In the genomic region with DNA sequence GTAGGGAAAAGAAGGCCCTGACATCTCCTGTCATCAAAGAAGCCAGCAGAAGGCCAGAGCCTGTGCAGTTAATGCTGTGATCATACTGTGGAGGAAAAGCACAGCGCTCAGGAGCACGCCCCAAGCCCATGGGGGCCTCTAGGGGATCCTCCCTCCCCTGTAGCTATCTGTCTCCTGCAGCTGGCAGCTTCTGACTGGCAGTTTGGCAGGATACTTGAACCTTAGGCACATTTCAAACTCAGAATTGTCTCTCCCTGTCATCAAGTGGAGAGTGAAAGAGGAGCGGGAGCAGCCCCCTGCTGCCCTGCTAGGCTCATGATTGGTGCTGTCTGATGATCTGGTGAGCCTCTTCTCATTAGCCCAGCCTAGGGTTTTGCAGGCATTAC, we compare ENCODE assay signal across 8 mouse cellular contexts. TPM values are rescaled to one million over a fixed set of nuclear protein-coding genes. Genes with fewer than 3 reads are reported as not detected.
DNase-seq lines count a peak whose midpoint lies in the region; ATAC-seq and TF ChIP-seq lines count a peak whose summit lies in the region.

No protein-coding gene starts in this region.

- no peaks in the 10 kb centered on the region for H3K36me3 ChIP-seq in embryonic facial prominence, embryonic 13.5 days
- H3K36me3 ChIP-seq in midbrain, embryonic 14.5 days (ENCODE audit: control insufficient read depth, insufficient read depth, low read length), result no peaks in the 10 kb centered on the region

- TF ChIP-seq CTCF in cerebellum, adult 2 months (IDR thresholded peaks at IDR 0.05; ENCODE audit: borderline replicate concordance, insufficient read depth, low read depth, low read length), result no peak

- H3K27ac ChIP-seq in embryonic facial prominence, embryonic 13.5 days, result peak overlapping the region; percentile 33; the same call in 1 of the 2 replicates
- peak overlapping the region; percentile 52 for H3K27ac ChIP-seq in midbrain, embryonic 14.5 days (replicated peaks; ENCODE audit: low read depth, low read length)
- no peak overlapping the region; the same call in 1 of the 2 replicates for H3K27ac ChIP-seq in cerebellum, adult 2 months (ENCODE audit: insufficient read depth, low read length)

- intact Hi-C loops in heart, postnatal 25 days (cut with DNase I), result no loop called here
- intact Hi-C loops in left cerebral cortex, postnatal 10 days (cut with DNase I), result no loop called here

- peaks cover 17% of the 10 kb centered on the region for H3K4me1 ChIP-seq in embryonic facial prominence, embryonic 13.5 days
- peaks cover 10% of the 10 kb centered on the region for H3K4me1 ChIP-seq in midbrain, embryonic 14.5 days (ENCODE audit: control insufficient read depth, insufficient read depth, low read length)
- H3K4me1 ChIP-seq in cerebellum, adult 2 months (ENCODE audit: control insufficient read depth, insufficient read depth, low read length), result peaks cover 10% of the 10 kb centered on the region

- H3K27me3 ChIP-seq in embryonic facial prominence, embryonic 13.5 days, result no peaks in the 10 kb centered on the region
- no peaks in the 10 kb centered on the region for H3K27me3 ChIP-seq in midbrain, embryonic 14.5 days (ENCODE audit: control insufficient read depth, insufficient read depth, low read length)
- H3K27me3 ChIP-seq in cerebellum, adult 2 months (ENCODE audit: control insufficient read depth, insufficient read depth, low read length), result no peaks in the 10 kb centered on the region

- no peaks in the 10 kb centered on the region for H3K9me3 ChIP-seq in embryonic facial prominence, embryonic 13.5 days
- no peaks in the 10 kb centered on the region for H3K9me3 ChIP-seq in midbrain, embryonic 14.5 days (ENCODE audit: control insufficient read depth, low read length)

- DNase-seq in embryo, embryonic 11.5 days (ENCODE audit: low read depth, low spot score), result peak; percentile 11
- no peak for DNase-seq in embryo, embryonic 11 days
- DNase-seq in heart, postnatal 25 days (ENCODE audit: low spot score), result peak; percentile 2
- DNase-seq in midbrain, embryonic 14.5 days, result no peak
- DNase-seq in cerebellum, adult 2 months, result no peak
- DNase-seq in left cerebral cortex, postnatal 10 days (ENCODE audit: extremely low spot score in 1 of 2, low spot score in 2 of 2), result no peak
- no peak for DNase-seq in adrenal gland, postnatal 4 days (ENCODE audit: low spot score in 2 of 2)

- 45% methylated on average over 3 of the region's 3 CpGs for WGBS in embryonic facial prominence, embryonic 13.5 days
- 61% methylated on average over 3 of the region's 3 CpGs for WGBS in midbrain, embryonic 14.5 days
- 79% methylated on average over 3 of the region's 3 CpGs for WGBS in cerebellum, adult 2 months

- no peak for ATAC-seq in embryonic facial prominence, embryonic 13.5 days (ENCODE audit: insufficient number of reproducible peaks, insufficient read depth, low FRiP score, low TSS enrichment, low read depth)
- ATAC-seq in midbrain, embryonic 14.5 days (ENCODE audit: low FRiP score, low TSS enrichment), result no peak

- TF ChIP-seq POLR2A in cerebellum, adult 2 months (IDR thresholded peaks at IDR 0.05; ENCODE audit: borderline replicate concordance, insufficient read depth, low read length), result no peak

- H3K4me2 ChIP-seq in embryonic facial prominence, embryonic 13.5 days, result no peak overlapping the region
- H3K4me2 ChIP-seq in midbrain, embryonic 14.5 days (ENCODE audit: low read length), result no peak overlapping the region

- H3K4me3 ChIP-seq in embryonic facial prominence, embryonic 13.5 days, result no peak overlapping the region
- no peak overlapping the region for H3K4me3 ChIP-seq in midbrain, embryonic 14.5 days (replicated peaks; ENCODE audit: low read depth, low read length)
- H3K4me3 ChIP-seq in cerebellum, adult 2 months (replicated peaks; ENCODE audit: insufficient read depth, low read depth, low read length), result no peak overlapping the region

- peak overlapping the region; percentile 12; the same call in 1 of the 2 replicates for H3K9ac ChIP-seq in embryonic facial prominence, embryonic 13.5 days
- H3K9ac ChIP-seq in midbrain, embryonic 14.5 days (replicated peaks; ENCODE audit: low read length), result no peak overlapping the region

RNA-seq across cellular contexts. Expression of gene Pcx, which starts 48.3 kb away (rescaled TPM):
- polyA plus RNA-seq in embryonic facial prominence, embryonic 13.5 days (2015; fragmentation: Nextera tagmentation; extraction: Ambion mirVana), result 24.8 and 26.3 TPM in 2 replicates
- 10 to 100 TPM; 30.9 to 36.8 TPM for total RNA-seq in heart, postnatal 25 days (2021)
- 18.0 and 20.5 TPM in 2 replicates for polyA plus RNA-seq in midbrain, embryonic 14.5 days (2014; fragmentation: Nextera tagmentation; extraction: Ambion mirVana)
- 59.7 and 61.4 TPM in 2 replicates for polyA plus RNA-seq in cerebellum, adult 2 months (2012; rRNA removed)
- 10 to 100 TPM; 46.8 to 50.8 TPM for total RNA-seq in left cerebral cortex, postnatal 10 days (2021)
- 100 to 1,000 TPM; 215 to 218 TPM for total RNA-seq in adrenal gland, postnatal 4 days (2021)

RNA-seq across cellular contexts. Expression of gene Lrfn4, which starts 56.9 kb away (rescaled TPM):
- polyA plus RNA-seq in embryonic facial prominence, embryonic 13.5 days (2015; fragmentation: Nextera tagmentation; extraction: Ambion mirVana), result 8.7 and 9.9 TPM in 2 replicates
- total RNA-seq in heart, postnatal 25 days (2021), result 10 to 100 TPM in 1 of 2 experiments, 1 to 10 TPM in 1; 9.5 to 10.5 TPM
- polyA plus RNA-seq in midbrain, embryonic 14.5 days (2014; fragmentation: Nextera tagmentation; extraction: Ambion mirVana), result 14.1 and 18.8 TPM in 2 replicates
- 25.7 and 29.5 TPM in 2 replicates for polyA plus RNA-seq in cerebellum, adult 2 months (2012; rRNA removed)
- total RNA-seq in left cerebral cortex, postnatal 10 days (2021), result 10 to 100 TPM; 73.7 to 76.1 TPM
- 10 to 100 TPM; 15.8 to 20.0 TPM for total RNA-seq in adrenal gland, postnatal 4 days (2021)

Comparison
In these comparisons a context has a peak if more than half of its experiments do, and no peak if none do; other contexts are left out.
1. DNase-seq: peak in embryo, embryonic 11.5 days (single experiment) and heart, postnatal 25 days (single experiment); none in embryo, embryonic 11 days (single experiment), midbrain, embryonic 14.5 days (single experiment), cerebellum, adult 2 months (0 of 2), left cerebral cortex, postnatal 10 days (0 of 2) and adrenal gland, postnatal 4 days (0 of 2).
2. RNA of gene Pcx, which starts 48.3 kb away (total RNA-seq): 215 to 218 TPM in adrenal gland, postnatal 4 days; 46.8 to 50.8 TPM in left cerebral cortex, postnatal 10 days and 30.9 to 36.8 TPM in heart, postnatal 25 days; every median in the first group is over 4 times any median in the second.